Mouse (Mus musculus): ENCODE data around the gene Sept9.

The Sept9 gene

DNA sequence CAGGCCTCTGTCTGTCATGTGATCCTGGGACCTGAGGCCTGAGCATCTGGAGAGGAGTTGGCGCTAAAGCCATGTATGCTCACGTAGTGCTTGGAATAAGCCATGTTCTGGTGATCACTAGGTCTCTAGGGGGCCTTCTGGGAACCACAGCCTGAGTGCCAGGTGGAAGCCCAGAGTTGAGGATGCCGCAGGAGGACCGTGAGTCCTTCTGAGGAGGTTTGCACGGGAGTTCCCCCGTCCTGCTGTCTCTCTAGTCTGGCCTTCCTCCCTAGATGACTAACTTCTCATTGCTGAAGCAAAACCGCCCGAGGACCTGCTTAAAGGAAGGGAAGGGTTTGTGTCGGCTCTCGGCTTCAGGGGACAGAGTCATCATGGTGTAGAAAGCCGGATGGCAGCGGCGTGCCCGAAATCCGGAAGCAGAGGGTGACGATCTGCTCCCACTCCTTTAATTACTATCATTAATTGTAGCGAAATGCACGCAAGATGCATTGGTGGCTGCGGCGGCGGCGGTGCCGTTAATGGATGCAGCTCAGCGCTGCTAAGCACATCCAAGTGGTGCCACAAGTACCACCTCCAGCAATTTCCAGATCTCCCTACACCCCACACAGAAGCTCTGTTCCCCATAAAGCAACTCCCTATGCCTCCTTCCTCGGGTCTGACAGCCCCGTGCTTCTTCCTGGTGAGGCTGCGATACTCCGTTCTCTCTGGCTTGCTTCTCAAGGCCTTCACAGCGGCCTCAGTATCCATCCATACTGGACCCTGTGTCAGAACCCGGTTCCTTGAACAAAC lies 92.0 kb downstream of the Sept9 start:
- DNase-seq (ENCODE audit: low read depth, low spot score), result no peak

DNA sequence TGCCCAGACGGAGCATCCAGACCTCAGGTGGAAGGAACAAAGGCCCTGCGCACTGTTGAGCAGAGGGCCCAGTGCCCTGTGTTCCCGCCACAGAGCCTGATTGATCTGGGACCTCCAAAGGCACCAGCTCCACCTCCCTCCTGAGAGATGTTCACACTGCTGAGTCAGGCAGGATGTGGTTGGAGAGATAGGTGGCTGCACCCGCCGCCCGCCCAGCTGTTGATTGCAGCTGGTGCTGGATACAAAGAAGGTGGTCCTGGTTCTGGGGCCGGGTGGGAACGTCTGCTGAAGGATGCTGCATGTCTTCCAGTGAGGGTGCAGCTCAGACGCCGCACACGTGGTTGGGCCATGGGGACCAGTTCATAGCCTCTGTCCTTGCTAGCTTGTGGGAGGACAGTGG lies 93.0 kb downstream of the Sept9 start:
- no peak for DNase-seq (ENCODE audit: low read depth, low spot score)

DNA sequence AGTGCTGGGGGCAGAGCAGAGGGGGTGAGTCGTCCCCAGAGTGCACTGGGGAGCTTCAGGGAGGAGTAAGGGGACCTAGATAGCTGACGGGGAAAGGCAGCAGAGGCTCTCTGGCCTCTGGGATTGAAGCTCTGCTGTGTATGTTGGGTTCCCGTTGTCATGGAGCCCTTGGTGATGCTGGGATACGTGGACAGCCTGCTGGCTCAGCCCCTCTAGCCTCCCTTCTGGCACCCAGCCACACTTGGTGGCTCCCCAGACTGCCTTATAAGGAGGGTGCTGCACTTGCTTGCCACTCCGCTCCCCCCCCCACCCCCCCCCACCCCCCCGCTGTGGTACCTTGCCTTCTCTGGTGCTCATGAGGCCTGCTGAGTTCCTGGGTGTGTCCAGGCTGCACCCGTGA lies 95.8 kb downstream of the Sept9 start:
- DNase-seq (ENCODE audit: low read depth, low spot score), result no peak

DNA sequence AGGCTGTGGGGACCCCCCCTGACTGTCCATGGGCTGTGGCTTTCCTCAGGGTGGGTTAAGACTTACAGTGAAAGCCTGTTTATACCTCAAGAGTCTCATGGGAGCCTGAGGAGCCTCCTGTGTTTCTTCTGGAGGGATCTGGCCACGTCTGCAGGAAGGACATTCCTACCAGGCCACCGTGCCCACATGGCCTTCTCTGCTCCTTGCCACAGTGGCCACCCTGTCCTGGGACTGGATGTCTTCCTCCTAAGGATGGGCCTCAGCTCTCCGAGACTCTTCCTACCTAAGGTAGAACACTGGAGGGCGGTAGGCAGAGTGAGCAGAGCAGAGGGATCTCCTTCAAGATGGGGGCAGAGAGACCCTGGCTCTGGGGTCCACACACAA lies 96.6 kb downstream of the Sept9 start:
- DNase-seq (ENCODE audit: low read depth, low spot score), result no peak

DNA sequence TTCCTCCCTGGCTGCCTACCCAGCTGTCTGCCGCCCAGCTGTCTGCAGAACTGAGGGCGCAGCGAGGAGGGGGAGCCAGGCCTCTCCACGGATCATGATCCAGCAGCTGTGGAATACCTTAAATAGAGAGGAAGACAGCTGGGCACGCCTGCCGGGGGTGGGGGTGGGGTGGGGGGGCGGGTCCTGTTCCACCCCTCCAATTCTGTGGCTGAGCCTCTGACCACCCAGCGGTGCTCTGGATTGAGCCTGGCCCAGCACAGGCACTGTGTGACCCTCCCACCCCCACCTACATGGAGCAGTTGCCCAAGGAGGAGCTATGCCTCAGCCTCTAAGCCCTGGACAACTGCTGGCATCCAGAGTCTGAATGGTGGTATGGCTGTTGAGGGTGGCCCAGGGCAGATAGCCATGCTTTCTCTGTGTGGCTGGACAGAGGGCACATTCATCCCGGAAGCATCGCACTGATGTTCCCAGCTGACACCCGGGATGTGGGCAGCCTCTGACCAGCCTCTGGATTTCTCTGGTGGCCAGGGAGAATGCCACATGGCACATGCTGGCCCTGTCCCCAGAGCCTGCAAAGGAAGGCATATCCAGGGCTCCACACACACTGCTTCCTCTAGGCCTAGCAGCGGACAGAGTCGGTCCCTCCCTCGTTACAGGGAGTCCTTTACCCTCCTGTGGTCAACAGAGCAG lies 97.2 kb downstream of the Sept9 start:
- DNase-seq (ENCODE audit: low read depth, low spot score), result no peak

DNA sequence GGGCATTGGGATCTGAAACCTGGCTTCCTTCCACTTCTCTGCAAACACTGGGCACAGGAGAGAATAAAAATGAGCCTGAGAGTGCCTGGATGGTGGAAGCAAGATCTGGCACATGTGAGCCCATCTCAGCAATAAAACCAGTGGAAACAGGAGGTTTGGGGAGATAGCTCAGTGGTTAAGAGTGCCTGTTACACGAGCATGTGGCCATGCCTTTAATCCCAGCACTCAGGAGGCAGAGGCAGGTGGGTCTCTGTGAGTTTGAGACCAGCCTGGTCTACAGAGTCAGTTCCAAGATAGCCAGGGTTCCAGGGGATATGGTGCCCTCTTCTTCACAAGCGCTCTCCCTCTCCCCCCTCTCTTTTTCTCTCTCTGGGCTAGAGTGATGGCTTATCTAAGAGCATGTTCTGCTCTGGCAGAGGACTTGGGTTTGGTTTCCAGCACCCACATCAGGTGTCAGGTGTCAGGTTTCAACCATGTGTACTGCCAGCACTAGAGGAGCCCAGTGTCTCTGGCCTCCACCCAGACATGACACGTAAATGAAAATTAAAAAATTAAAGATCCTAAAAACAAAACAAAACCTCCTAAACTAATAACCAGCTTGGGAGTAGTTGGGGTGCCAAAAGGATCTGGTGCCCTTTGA lies 97.8 kb downstream of the Sept9 start:
- no peak for DNase-seq (ENCODE audit: low read depth, low spot score)

DNA sequence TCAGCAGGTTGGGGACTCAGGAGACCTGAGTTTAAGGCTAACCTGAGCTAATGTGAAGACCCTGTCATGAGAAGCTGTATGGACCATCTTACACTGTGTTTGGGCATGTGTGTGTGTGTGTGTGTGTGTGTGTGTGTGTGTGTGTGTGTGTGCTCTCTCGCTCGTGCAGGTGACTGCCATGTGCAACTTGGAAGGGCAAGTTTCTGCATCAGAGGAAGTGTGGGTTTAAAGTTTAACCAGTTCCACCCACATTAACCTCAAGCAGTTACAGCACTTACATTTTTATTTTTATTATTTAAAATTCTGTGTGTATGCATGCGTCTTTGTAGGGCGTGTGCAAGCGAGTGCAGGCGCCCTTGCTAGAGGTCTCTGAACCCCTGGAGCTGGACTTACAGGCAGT lies 100.3 kb downstream of the Sept9 start:
- no peak for DNase-seq (ENCODE audit: low read depth, low spot score)

DNA sequence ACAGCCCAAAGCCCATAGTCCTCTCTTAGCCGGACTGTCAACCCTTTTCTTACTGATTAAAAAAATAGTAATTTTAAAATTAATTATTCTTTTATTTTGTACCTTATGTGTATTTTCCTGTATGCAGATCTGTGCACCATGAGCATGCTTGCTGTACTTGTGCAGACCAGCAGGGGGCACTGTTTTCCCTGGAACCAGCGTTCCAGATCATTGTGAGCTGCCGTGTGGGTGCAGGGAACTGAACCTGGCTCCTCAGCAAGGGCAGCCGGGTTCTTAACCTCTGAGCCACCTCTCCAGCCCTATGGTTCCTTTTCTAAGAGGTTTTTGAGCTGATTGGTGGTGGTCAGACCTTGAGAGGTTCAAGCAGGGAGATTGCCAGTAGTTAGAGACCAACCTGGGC lies 101.3 kb downstream of the Sept9 start:
- DNase-seq (ENCODE audit: low read depth, low spot score), result no peak

DNA sequence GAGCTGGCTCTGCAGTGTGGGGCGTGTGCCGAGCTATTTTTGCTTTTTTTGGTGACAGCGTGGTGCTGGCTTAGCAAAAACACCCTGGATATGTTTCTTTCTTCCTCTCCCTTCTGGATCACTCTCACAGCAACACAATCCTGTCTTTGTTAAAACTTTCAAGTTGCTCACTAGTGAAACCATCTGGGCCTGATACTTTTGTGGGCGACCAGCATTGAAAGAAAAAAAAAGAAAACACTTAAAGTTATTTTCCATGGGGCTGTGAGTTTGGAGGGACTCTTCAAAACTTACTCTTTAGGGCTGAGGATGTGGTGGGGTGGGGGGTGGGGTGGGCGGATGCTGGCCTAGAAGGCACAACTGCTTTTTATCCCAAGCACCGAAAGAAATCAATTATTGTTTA lies 102.3 kb downstream of the Sept9 start:
- no peak for DNase-seq (ENCODE audit: low read depth, low spot score)

DNA sequence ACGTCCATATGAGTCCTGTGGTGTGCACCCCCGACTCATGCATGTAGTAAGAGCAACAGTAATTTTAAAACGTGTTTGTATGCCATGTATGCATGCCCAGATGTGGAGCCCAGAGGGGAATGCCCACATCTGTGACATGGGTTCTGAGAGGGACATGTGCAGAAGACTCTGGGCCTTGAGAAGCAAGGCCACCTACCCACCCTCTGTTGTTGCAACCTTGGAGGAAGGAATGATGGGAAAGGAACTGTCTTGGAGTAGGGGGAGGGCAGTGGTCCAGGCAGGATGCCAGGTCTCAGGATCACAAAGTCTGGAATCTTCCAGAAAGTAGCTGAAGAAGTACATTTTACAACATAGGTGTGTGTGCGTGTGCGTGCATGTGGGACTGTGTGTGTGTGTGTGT lies 102.9 kb downstream of the Sept9 start:
- no peak for DNase-seq (ENCODE audit: low read depth, low spot score)

DNA sequence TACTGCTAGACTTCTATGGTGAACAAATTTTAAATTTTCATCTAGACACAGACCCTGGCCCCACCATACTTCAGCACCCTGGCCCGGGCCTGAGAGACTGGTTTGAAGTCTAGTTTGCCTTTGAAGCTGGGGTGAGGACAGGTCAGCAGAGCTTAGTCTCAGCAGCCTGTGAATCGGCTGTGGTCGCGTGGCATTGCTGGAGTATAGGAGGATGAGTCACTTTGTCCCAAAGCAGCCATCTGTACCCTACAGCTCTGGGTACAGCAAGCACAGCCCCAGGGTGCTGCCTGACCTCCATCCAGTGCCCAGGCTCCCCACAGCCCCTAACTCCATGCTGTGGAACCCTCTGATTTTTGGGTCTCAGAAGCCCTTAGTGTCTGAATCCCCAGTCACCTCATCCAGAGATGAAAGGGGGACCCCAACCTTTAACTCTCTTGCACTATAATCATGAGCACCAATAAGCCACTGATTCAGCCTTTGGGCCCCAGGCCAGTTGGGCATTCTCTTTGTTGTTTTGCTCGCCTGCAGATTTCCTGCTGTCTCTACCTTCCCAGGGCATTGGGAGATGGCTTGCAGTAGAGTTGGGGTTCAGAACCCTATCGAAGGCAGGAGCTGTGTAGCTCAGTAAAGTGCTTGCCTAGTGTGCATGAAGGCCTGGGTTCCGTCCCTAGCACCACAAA lies 106.2 kb downstream of the Sept9 start:
- DNase-seq (ENCODE audit: low read depth, low spot score), result no peak

DNA sequence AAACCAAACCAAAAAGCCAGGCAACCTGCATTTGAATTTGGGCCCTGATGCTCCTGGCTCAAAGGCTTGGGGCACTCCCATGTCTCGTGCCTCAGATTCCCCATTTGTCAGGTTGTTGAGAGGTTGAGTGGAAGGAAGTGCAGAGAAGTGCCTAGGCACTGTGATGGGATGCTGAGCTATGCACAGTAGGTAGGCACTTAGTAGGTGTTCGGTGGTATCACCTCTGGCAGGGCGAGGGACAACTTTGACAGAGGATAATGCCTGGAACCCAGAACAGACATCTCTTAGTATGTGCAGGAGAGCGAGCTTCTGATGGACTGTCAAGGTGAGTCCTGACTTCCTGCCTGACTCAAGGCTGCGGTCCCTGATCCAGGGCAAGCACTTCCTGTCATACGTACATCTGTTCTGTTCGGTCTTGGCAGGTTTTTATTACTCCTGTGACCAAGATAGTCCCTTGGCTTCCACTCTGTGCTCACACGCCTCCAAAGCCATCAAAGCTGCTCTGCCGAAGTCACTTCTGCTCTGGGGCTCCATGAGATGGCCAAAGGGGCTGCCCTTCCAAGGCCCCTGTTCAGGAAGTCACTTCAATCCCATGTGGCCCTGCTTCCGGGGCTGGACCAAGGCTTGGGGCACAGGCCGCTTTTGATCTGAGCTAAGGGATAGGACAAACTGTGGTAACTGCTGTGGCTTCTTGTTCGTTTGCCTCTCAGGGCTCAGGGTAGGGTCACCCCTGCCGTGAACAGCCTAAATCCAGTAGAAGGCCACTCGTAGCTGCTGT lies 107.0 kb downstream of the Sept9 start:
- DNase-seq (ENCODE audit: low read depth, low spot score), result no peak

DNA sequence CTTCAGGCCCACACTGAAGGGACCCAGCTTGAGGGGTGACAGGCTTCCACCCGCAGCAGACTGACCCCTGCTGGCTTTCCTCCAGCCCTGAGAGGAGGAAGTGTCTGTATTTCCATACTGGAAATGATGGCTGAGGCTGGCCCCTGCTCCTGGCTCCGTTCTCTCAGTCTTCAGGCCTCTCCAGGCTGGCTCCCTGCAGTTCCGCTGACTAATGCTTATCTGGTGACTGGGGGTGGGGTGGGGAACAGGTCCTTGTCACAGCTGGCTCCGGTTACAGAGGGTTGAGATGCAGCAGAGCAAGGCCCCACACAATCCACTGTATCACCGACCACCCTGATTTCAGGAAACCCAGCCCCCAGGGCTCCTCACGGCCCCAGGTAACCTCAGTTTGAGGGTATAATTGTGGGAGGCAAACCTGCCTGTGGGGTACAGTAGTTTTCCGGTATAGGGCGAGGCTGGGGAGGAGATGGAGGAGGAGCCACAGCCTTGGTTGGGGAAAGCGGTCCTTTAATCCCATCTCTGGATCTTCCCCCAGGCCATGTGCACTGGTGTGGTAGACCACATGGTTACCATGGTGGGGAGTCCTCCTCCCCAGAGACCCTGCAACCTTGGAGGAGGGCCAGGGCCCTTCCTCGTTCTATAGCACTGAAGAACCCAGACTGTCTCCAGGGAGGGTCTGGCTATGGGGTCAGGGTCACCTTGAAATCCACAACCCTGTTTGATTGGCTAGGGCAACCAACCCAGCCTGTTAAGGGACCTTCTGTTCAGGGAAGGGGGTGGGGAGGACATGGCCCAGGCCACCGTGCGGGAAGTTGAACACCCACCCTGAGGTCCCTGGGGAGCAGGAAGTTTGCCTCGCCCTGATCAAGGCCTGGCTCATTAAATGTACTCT lies 108.7 kb downstream of the Sept9 start:
- DNase-seq (ENCODE audit: low read depth, low spot score), result no peak

DNA sequence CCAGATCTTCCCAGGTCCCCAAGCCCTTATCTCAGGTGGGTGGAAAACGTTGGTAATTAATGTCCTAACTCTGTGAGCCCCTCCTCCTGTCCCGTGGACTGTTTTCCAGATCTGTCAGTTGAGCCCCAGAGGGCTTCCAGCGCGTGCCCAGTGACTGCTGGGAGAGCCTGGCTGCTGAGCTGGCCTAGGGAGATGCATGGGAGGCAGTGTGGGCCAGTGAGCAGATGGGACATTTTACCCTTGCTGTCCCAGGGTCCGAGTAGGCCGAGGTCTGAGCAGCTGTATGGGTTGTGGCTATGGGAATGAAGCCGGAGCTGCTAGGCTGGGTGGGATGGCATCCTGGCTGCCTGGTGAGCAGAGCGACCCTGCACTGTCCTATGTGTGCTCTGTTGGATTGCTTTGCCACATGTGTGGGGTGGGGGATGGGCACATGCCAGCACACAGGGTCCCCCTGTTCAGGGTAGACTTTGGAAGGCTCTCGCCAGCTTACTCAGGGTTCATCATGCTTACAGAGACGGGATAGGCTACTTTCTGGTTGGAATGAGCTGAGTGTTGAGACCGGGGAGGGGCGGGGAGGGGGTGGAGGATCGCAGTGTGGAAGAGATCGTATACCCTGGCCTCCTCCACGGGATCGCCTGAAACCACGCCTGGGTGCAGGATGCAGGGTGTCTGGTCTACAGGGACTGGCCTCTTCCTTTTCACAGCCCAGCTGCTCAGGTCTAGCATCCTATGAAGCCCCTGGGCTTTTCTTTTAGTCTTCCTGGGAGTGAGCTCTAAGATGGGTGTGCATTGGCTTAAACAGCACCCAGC lies 109.9 kb downstream of the Sept9 start:
- DNase-seq (ENCODE audit: low read depth, low spot score), result no peak

DNA sequence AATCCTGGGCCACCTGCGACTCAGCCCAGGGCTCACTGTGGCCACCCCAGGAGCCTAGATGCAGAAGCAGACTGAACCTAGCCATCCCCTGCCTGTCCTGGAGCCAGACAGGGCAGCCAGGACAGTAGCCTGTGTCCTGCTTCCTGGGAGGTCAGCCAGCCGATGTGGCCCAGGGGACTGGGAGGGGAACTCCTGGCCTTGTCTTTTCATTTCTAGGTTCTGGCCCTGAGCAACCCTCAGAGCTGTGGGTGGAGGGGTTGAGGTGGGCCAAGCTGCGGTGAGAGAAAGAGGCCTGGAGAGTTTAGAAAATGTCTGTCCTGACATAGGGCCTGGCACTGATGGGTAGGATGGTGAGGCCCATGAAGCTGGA lies 110.4 kb downstream of the Sept9 start:
- no peak for DNase-seq (ENCODE audit: low read depth, low spot score)

DNA sequence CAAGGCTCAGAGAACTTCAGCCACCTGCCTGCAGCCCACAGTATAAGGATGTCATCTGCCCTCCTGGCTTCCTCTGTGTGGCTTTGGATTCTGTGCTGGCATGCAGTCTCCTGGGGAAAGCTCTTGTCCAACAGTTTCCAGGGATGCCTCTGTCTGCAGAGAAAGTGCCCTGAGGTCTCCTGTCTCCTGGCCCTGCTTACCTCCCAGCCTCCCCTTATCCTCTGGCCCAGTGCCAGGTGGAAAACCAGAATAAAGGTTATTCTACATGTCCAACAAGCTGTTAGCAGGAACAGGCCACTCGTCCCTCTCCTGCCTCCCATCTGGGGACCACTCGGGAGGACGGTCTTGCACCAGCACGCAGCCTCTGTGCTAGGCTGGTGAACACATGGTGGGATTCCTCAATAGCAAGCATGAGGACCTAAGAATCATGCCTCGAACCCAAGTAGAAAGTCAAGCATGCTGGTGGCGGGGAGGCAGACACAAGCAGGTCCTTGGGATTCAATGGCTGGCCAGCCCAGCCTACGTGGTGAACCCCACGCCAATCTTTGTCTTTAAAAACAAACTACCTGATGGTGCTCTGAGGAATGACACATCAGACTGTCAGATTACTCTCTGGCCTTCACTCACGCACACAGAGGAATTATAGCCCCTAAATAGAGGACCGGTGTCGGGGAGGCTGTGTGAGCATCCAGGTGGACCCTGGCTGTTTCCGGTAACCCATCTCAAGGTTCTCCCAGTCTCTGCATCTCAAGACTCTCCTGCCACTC lies 111.1 kb downstream of the Sept9 start:
- no peak for DNase-seq (ENCODE audit: low read depth, low spot score)

DNA sequence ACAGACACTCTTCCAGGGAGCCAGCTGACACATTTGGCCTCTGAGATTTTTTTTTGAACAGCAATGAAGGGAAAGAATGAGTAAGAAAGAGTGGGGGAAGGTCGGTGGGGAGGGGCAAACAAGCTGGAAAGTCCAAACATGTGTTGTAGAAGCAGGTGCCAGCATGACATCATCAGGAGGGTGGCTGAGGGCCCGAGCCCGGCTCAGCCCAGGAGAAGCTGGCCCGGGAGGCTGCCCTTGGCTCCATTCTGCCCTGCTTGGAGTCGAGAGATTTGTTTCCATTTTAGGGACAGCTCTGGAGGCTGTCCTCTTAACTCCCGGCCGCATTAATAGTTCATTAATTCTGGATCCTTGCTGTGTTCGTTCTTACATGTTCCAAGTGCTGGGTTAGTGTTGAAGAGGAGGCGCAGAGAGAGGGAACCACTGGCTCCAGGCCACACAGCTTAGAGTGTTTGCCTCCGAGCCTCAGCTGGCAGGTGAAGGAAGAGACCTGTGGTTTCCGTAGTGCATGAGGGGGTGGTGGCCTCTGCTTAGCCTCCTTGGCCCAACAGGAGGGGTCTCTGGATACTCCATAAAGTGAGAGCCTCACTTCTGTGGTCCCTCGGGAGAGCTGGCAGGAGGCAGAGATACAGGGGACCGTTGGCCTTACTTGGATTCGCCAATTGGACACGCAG lies 111.8 kb downstream of the Sept9 start:
- DNase-seq (ENCODE audit: low read depth, low spot score), result no peak
